29 mouse cellular contexts compared by ENCODE assay signal in genomic region chr10:82245021-82245420, GRCm38 (mm10).
"Had no signal": no experiment of that assay in that cellular context is flagged by ENCODE, and none has a peak within 500 bp of the region (broad histone marks: within the 10 kb centered on the region; RNA-seq: fewer than 3 reads in every experiment).

No protein-coding gene starts in this region.

- H3K4me2 ChIP-seq: heart, embryonic 11.5 days; heart, embryonic 13.5 days; heart, embryonic 15.5 days; hindbrain, embryonic 13.5 days; hindbrain, embryonic 15.5 days; kidney, embryonic 15.5 days; limb, embryonic 12.5 days; liver, embryonic 11.5 days; liver, embryonic 13.5 days; liver, embryonic 15.5 days had no signal

- H3K27me3 ChIP-seq: heart, embryonic 13.5 days; heart, embryonic 15.5 days; hindbrain, embryonic 15.5 days; kidney, embryonic 15.5 days; limb, embryonic 12.5 days; liver, embryonic 13.5 days; liver, embryonic 15.5 days had no signal

- ATAC-seq: hindbrain, postnatal 0 days; intestine, embryonic 16.5 days had no signal

- H3K9ac ChIP-seq: heart, embryonic 13.5 days; heart, embryonic 15.5 days; hindbrain, embryonic 13.5 days; hindbrain, embryonic 15.5 days; kidney, embryonic 15.5 days; limb, embryonic 12.5 days; liver, embryonic 13.5 days; liver, embryonic 15.5 days had no signal

- H3K4me3 ChIP-seq: heart, adult 2 months; heart, embryonic 13.5 days; heart, embryonic 15.5 days; hindbrain, embryonic 10.5 days; hindbrain, embryonic 13.5 days; hindbrain, embryonic 15.5 days; kidney, embryonic 15.5 days; limb, embryonic 10.5 days; limb, embryonic 12.5 days; liver, embryonic 13.5 days; liver, embryonic 15.5 days had no signal

- H3K27ac ChIP-seq: heart, adult 2 months; heart, embryonic 13.5 days; heart, embryonic 15.5 days; hindbrain, embryonic 10.5 days; hindbrain, embryonic 13.5 days; hindbrain, embryonic 15.5 days; hindbrain, postnatal 0 days; kidney, embryonic 15.5 days; kidney, postnatal 0 days; limb, embryonic 10.5 days; limb, embryonic 12.5 days; liver, embryonic 13.5 days; liver, embryonic 15.5 days had no signal

- DNase-seq: gastrocnemius, postnatal 14 days; gastrocnemius, postnatal 36 days; heart, adult 11 months; heart, adult 2 months; heart, postnatal 14 days; heart, postnatal 36 days; kidney, adult 11 months; kidney, adult 2 months; kidney, adult 9 months; kidney, postnatal 14 days; kidney, postnatal 36 days; layer of hippocampus, adult 9-11 months; layer of hippocampus, postnatal 36 days; liver; liver, embryonic 13.5 days had no signal

- H3K36me3 ChIP-seq: heart, embryonic 13.5 days; heart, embryonic 15.5 days; hindbrain, embryonic 10.5 days; hindbrain, embryonic 13.5 days; hindbrain, embryonic 15.5 days; kidney, embryonic 15.5 days; limb, embryonic 10.5 days; limb, embryonic 12.5 days; liver, embryonic 13.5 days; liver, embryonic 15.5 days had no signal

- H3K9me3 ChIP-seq: heart, embryonic 13.5 days; heart, embryonic 15.5 days; hindbrain, embryonic 10.5 days; hindbrain, embryonic 13.5 days; hindbrain, embryonic 15.5 days; kidney, embryonic 15.5 days; limb, embryonic 10.5 days; limb, embryonic 12.5 days; liver, embryonic 13.5 days; liver, embryonic 15.5 days had no signal
